Mouse (Mus musculus): ENCODE measurements around the gene S100b. TPM values are rescaled to one million over a fixed set of nuclear protein-coding genes. Genes with fewer than 3 reads are reported as not detected.

Gene S100b
- polyA plus RNA-seq, 1 experiment from 2014 or later: not detected

DNA sequence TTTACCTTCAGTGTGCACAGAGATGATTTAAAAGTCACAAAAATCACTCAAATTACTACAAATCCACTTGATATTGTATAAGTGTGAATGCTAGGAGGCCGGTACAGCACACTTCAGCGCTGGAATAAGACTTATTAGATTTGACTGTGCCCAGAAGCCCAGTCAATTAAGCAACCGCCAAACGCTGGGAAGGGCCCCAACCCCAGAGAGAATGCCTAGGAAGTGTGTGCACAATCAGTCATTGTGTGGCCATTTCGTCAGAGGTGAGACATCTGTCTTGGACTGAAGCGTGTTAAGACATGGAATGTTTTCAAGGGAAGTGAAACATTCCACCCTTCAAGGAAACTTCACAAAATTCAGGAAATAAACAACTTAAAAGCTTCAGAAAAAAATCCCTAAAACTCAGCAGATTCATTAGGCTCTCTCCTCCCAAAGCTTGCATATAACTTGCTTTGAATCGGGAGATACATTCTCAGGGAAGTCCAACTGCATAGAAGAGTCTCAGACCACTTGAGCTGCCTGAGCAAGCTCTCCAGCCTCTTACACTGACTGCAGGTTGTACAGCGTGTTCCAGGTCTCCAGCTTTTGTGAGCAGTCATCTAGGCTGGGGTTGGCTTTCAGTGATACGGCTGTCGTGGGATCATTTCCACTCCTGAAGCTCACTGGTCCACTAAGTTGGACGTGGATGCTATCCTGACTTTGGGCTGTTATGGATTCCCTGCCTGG is 34.8 kb downstream of the S100b start:
- no peaks in the 10 kb centered on the region for H3K27me3 ChIP-seq (ENCODE audit: insufficient read depth, low read length)
- no peaks in the 10 kb centered on the region for H3K9me3 ChIP-seq (ENCODE audit: low read depth, low read length)
- peak overlapping the region; percentile 18; the same call in 1 of the 2 replicates for H3K27ac ChIP-seq (ENCODE audit: low read depth)
- peaks cover 75% of the 10 kb centered on the region for H3K36me3 ChIP-seq (ENCODE audit: insufficient read depth)
- DNase-seq (peak; percentile 13), ATAC-seq (ENCODE audit: insufficient read depth) (no peak)
- H3K4me3 ChIP-seq (ENCODE audit: low read depth, low read length): no peak overlapping the region
- WGBS: 57% methylated on average over 11 of the region's 11 CpGs
- no peaks in the 10 kb centered on the region for H3K4me1 ChIP-seq (ENCODE audit: insufficient read depth)
- no peak overlapping the region for H3K4me2 ChIP-seq
- TF ChIP-seq CTCF (IDR thresholded peaks at IDR 0.05; ENCODE audit: low read depth): no peak
- H3K9ac ChIP-seq: no peak overlapping the region

DNA sequence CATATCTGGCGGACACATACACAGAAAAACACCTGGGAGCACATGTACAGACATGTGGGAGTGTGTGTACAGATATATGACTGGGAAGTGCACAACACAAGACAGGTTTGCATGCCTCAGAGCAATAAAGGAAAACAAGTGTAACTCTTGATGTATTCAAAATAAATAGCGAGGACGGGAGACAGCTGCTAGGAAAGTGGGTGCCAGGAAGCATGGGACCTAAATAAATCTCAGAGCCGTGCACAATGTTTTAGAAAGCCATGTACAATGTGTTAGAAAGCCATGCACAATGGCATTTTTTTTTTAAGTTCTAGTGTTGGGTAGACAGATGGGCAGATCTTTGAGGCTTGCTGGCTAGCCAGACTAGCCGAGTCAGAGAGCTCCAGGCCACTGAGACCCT is 35.4 kb downstream of the S100b start:
- no peak for TF ChIP-seq CTCF (IDR thresholded peaks at IDR 0.05; ENCODE audit: low read depth)
- Histone ChIP-seq H3K9me3 (ENCODE audit: low read depth, low read length) (no peaks in the 10 kb centered on the region), H3K27ac (ENCODE audit: low read depth) (no peak overlapping the region), H3K4me3 (ENCODE audit: low read depth, low read length) (no peak overlapping the region), H3K4me2 (no peak overlapping the region), H3K36me3 (ENCODE audit: insufficient read depth) (peaks cover 75% of the 10 kb centered on the region), H3K9ac (no peak overlapping the region), H3K4me1 (ENCODE audit: insufficient read depth) (no peaks in the 10 kb centered on the region), H3K27me3 (ENCODE audit: insufficient read depth, low read length) (no peaks in the 10 kb centered on the region)
- DNase-seq: no peak
- 68% methylated on average over 5 of the region's 5 CpGs for WGBS
- ATAC-seq (ENCODE audit: insufficient read depth): no peak

DNA sequence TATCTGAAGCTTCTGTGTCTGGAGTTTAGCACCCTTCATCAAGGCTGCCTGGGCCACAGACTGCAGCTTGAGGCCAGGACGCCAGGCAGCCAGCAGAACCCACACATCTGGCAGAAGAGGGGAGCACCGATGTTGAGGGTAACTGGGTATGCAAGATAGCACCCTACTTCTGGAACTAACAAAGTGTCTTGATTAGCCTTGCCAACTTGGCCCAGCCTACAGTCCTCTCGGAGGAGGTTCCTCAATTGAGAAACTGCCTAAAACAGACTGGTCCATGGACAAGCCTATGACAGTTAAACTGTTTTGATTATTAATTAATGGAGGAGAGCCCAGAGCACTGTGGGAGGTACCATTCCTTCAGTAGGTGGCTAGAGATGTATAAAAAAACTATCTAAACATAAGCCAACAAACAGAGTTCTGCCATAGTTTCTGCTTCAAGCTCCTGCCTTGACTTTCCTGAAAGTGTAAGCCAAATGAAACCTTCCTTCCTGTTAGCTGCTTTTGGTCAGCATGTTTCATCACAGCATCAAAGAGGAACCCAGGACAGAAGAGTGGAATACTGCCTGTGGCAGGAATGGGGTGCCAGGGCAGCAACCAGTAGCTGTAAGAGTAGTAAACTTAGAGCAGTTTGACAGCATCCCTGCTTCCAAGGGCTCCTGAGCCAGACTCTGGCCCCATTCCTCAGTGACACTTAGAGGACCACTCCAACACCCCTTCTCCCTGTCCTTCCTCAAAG is 36.5 kb downstream of the S100b start:
- DNase-seq (no peak), ATAC-seq (ENCODE audit: insufficient read depth) (no peak)
- Histone ChIP-seq H3K27ac (ENCODE audit: low read depth) (no peak overlapping the region), H3K9me3 (ENCODE audit: low read depth, low read length) (no peaks in the 10 kb centered on the region), H3K27me3 (ENCODE audit: insufficient read depth, low read length) (no peaks in the 10 kb centered on the region), H3K4me2 (no peak overlapping the region), H3K4me3 (ENCODE audit: low read depth, low read length) (no peak overlapping the region), H3K4me1 (ENCODE audit: insufficient read depth) (no peaks in the 10 kb centered on the region), H3K36me3 (ENCODE audit: insufficient read depth) (peaks cover 82% of the 10 kb centered on the region), H3K9ac (no peak overlapping the region)
- WGBS: 80% methylated on average over 3 of the region's 3 CpGs
- TF ChIP-seq CTCF (IDR thresholded peaks at IDR 0.05; ENCODE audit: low read depth): no peak

DNA sequence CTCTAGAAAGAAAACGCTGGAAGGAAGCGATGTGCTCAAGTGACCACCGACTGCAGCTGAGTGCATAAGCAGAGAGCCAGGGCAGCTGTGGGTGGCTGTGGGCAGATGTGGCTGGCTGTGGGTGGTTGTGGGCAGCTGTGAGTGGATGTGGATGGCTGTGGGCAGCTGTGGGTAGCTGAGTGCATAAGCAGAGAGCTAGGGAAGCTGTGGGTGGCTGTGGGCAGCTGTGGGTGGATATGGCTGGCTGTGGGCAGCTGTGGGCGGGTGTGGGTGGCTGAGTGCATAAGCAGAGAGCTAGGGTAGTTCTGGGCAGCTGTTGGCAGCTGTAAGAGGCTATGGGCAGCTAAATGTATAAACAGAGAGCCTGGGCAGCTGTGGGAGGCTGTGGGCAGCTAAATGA is 39.6 kb downstream of the S100b start:
- no peak overlapping the region for H3K9ac ChIP-seq
- peaks cover 86% of the 10 kb centered on the region for H3K36me3 ChIP-seq (ENCODE audit: insufficient read depth)
- no peak overlapping the region for H3K4me3 ChIP-seq (ENCODE audit: low read depth, low read length)
- no peaks in the 10 kb centered on the region for H3K27me3 ChIP-seq (ENCODE audit: insufficient read depth, low read length)
- no peak overlapping the region for H3K4me2 ChIP-seq
- no peak for ATAC-seq (ENCODE audit: insufficient read depth)
- DNase-seq: no peak
- H3K4me1 ChIP-seq (ENCODE audit: insufficient read depth): no peaks in the 10 kb centered on the region
- H3K27ac ChIP-seq (ENCODE audit: low read depth): no peak overlapping the region
- TF ChIP-seq CTCF (IDR thresholded peaks at IDR 0.05; ENCODE audit: low read depth): no peak
- H3K9me3 ChIP-seq (ENCODE audit: low read depth, low read length): no peaks in the 10 kb centered on the region
- WGBS: 90% methylated on average over 4 of the region's 4 CpGs

DNA sequence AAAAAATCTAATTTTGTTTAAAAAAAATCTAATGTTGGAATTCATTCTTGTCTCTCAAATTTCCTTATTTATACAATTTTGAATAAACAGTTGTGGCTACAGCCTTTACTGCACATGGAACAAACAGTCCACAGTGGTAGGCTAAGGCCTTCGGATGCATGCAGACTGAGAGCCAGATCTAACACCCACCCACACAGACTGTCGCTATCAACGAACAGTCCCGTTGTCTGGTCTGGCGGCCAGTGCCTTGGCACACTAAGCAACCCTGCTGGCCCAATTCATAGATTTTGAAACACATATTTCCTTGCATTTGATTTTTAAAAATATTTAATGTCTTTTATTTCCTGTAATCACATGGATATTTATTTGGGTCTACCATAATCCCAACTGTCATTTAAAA is 46.5 kb downstream of the S100b start:
- H3K36me3 ChIP-seq (ENCODE audit: insufficient read depth): peaks cover 62% of the 10 kb centered on the region
- DNase-seq: peak; percentile 18
- H3K9ac ChIP-seq: no peak overlapping the region
- no peaks in the 10 kb centered on the region for H3K4me1 ChIP-seq (ENCODE audit: insufficient read depth)
- H3K4me3 ChIP-seq (ENCODE audit: low read depth, low read length): no peak overlapping the region
- no peak for ATAC-seq (ENCODE audit: insufficient read depth)
- no peak for TF ChIP-seq CTCF (IDR thresholded peaks at IDR 0.05; ENCODE audit: low read depth)
- no peak overlapping the region for H3K4me2 ChIP-seq
- no peaks in the 10 kb centered on the region for H3K27me3 ChIP-seq (ENCODE audit: insufficient read depth, low read length)
- H3K9me3 ChIP-seq (ENCODE audit: low read depth, low read length): no peaks in the 10 kb centered on the region
- 63% methylated on average over 5 of the region's 5 CpGs for WGBS
- H3K27ac ChIP-seq (ENCODE audit: low read depth): no peak overlapping the region

DNA sequence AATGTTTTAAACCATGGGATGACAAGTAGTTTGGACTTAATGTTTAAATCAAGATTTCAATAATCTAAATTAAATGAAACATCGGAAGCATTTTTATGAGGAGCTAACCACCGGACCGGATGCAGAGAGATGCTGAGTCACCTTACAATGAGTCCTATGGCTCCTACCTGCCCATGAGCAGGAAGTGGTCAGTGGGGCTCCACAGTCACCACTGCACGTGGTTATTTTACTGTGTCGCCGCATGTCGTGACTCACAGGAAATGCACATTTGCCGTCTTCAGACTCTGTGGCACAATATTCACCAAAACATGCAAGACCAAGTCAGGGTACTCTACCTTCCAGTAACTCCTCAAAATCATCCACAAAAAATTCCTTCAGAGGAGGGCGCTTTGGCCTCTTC is 53.1 kb downstream of the S100b start:
- no peak overlapping the region for H3K9ac ChIP-seq
- H3K4me2 ChIP-seq: no peak overlapping the region
- ATAC-seq (ENCODE audit: insufficient read depth) (no peak), DNase-seq (no peak)
- no peak overlapping the region for H3K27ac ChIP-seq (ENCODE audit: low read depth)
- no peak for TF ChIP-seq CTCF (IDR thresholded peaks at IDR 0.05; ENCODE audit: low read depth)
- H3K27me3 ChIP-seq (ENCODE audit: insufficient read depth, low read length): no peaks in the 10 kb centered on the region
- H3K4me1 ChIP-seq (ENCODE audit: insufficient read depth): no peaks in the 10 kb centered on the region
- H3K4me3 ChIP-seq (ENCODE audit: low read depth, low read length): no peak overlapping the region
- no peaks in the 10 kb centered on the region for H3K9me3 ChIP-seq (ENCODE audit: low read depth, low read length)
- WGBS: 87% methylated on average over 9 of the region's 9 CpGs
- H3K36me3 ChIP-seq (ENCODE audit: insufficient read depth): peaks cover 47% of the 10 kb centered on the region

MicroRNA genes within 50 kb of the gene (microRNA counts, 519-probe panel; counts per million panel counts)
- microRNA mmu-miR-678: 30.5 counts per million

Small RNAs within 50 kb of the gene (microRNA-seq; reads per million reads assigned to microRNA genes)
- gene Mir678 (ENCODE audit: borderline number of aligned reads): not detected

Other genes starting within 250 kb of the S100b start
- 24.9 and 26.2 TPM in 2 replicates for gene Zfp280b, start 221.2 kb upstream of the S100b start, polyA plus RNA-seq (2014; fragmentation: Nextera tagmentation; extraction: Ambion mirVana)
- not detected in 2 replicates for gene Slc5a4b, start 142.9 kb upstream of the S100b start, polyA plus RNA-seq (2014; fragmentation: Nextera tagmentation; extraction: Ambion mirVana)
- gene Slc5a4a, start 106.4 kb upstream of the S100b start, polyA plus RNA-seq (2014; fragmentation: Nextera tagmentation; extraction: Ambion mirVana): not detected in 2 replicates
- 44.6 and 45.0 TPM in 2 replicates for gene Prmt2, start 16.0 kb upstream of the S100b start, polyA plus RNA-seq (2014; fragmentation: Nextera tagmentation; extraction: Ambion mirVana)
- gene Dip2a, start 91.4 kb downstream of the S100b start, polyA plus RNA-seq (2014; fragmentation: Nextera tagmentation; extraction: Ambion mirVana): 6.5 and 6.6 TPM in 2 replicates
- not detected in 2 replicates for gene AC141477.1, start 186.6 kb downstream of the S100b start, polyA plus RNA-seq (2014; fragmentation: Nextera tagmentation; extraction: Ambion mirVana)
- gene Pcnt, start 188.9 kb downstream of the S100b start, polyA plus RNA-seq (2014; fragmentation: Nextera tagmentation; extraction: Ambion mirVana): 20.3 and 23.0 TPM in 2 replicates
- 0.14 TPM in 1 of 2 replicates, not detected in the other for gene 2610028H24Rik, start 195.2 kb downstream of the S100b start, polyA plus RNA-seq (2014; fragmentation: Nextera tagmentation; extraction: Ambion mirVana)
- gene Mcm3ap, start 215.1 kb downstream of the S100b start, polyA plus RNA-seq (2014; fragmentation: Nextera tagmentation; extraction: Ambion mirVana): 66.8 and 67.6 TPM in 2 replicates
- gene Ybey, start 215.3 kb downstream of the S100b start, polyA plus RNA-seq (2014; fragmentation: Nextera tagmentation; extraction: Ambion mirVana): 5.7 and 6.1 TPM in 2 replicates

All from lung, embryonic 14.5 days (tissue).